Mouse (Mus musculus) gastrocnemius, adult 18-20 months (tissue): ENCODE data around the gene Zfp296. TPM values are rescaled to one million over a fixed set of nuclear protein-coding genes. Genes with fewer than 3 reads are reported as not detected.
A peak's percentile ranks its signal among the peaks of the same experiment; 100 is the strongest.
"Not testable (repeated sequence)": the region's sequence is repeated elsewhere in the genome, so short reads cannot be mapped to it uniquely, and the experiment has no call there.

ENCODE experiments used
- DNase-seq: peaks from one replicate; pipeline ENCODE4 v3.0.0; 2021; ENCODE audit warnings: low spot score
- total RNA-seq, 2 experiments: library from RNA; stranded (reverse); gene quantifications; 2 replicates each; pipeline ENCODE4 v1.2.3; 2021

The Zfp296 gene
- total RNA-seq, 2 experiments from 2014 or later: 0.43 to 0.71 TPM

- DNase-seq: peak; percentile 98
Measured at GRCm38 (mm10) chr7:19603849-19604605, 26.9 kb downstream of the Zfp296 start, which contains the start of gene Clasrp. Clasrp (minus strand) TSS chr7:19604486.

- DNase-seq: not testable (repeated sequence)
Measured at GRCm38 (mm10) chr7:19604606-19605214, 27.6 kb downstream of the Zfp296 start.

GRCm38 (mm10) chr7:19607291-19607690 lies 30.2 kb downstream of the Zfp296 start:
- no peak for DNase-seq

- DNase-seq: no peak
Measured at GRCm38 (mm10) chr7:19609641-19610332, 32.7 kb downstream of the Zfp296 start.

- DNase-seq: no peak
Measured at GRCm38 (mm10) chr7:19610969-19611368, 33.9 kb downstream of the Zfp296 start.

GRCm38 (mm10) chr7:19615036-19615577 lies 38.0 kb downstream of the Zfp296 start:
- no peak for DNase-seq

GRCm38 (mm10) chr7:19619004-19619801 lies 42.1 kb downstream of the Zfp296 start:
- DNase-seq: peak; percentile 77

GRCm38 (mm10) chr7:19620811-19621210 lies 43.7 kb downstream of the Zfp296 start:
- DNase-seq: no peak

- no peak for DNase-seq
Measured at GRCm38 (mm10) chr7:19622241-19622640, 45.2 kb downstream of the Zfp296 start.

GRCm38 (mm10) chr7:19623433-19623832 lies 46.3 kb downstream of the Zfp296 start:
- no peak for DNase-seq

GRCm38 (mm10) chr7:19627721-19628120 lies 50.6 kb downstream of the Zfp296 start:
- DNase-seq: no peak

GRCm38 (mm10) chr7:19628192-19628535 lies 51.1 kb downstream of the Zfp296 start:
- peak; percentile 97 for DNase-seq

- DNase-seq: peak; percentile 96
Measured at GRCm38 (mm10) chr7:19628536-19629360, 51.7 kb downstream of the Zfp296 start.

- peak; percentile 93 for DNase-seq
Measured at GRCm38 (mm10) chr7:19629361-19629734, 52.3 kb downstream of the Zfp296 start, which contains the start of gene Relb. Relb (minus strand) TSS chr7:19629438.

Other genes with a start within 250 kb of the Zfp296 start
- gene Ercc1, start 232.5 kb upstream of the Zfp296 start, total RNA-seq: 10 to 100 TPM; 30.0 to 30.8 TPM
- gene Cd3eap, start 217.8 kb upstream of the Zfp296 start, total RNA-seq: 10 to 100 TPM; 10.8 to 11.4 TPM
- 1 to 10 TPM; 3.6 to 5.3 TPM for gene Ppp1r13l, start 217.5 kb upstream of the Zfp296 start, total RNA-seq
- 10 to 100 TPM in 1 of 2 experiments, 1 to 10 TPM in 1; 9.0 to 10.6 TPM for gene Ercc2, start 195.3 kb upstream of the Zfp296 start, total RNA-seq
- under 1 TPM in 1 of 2 experiments, not detected in 1; 0.21 TPM for gene Klc3, start 173.2 kb upstream of the Zfp296 start, total RNA-seq
- over 10,000 TPM; 37,972 to 42,859 TPM for gene Ckm, start 172.5 kb upstream of the Zfp296 start, total RNA-seq
- gene Mark4, start 118.5 kb upstream of the Zfp296 start, total RNA-seq: 10 to 100 TPM; 18.5 to 20.8 TPM
- gene Exoc3l2, start 114.0 kb upstream of the Zfp296 start, total RNA-seq: 1 to 10 TPM in 1 of 2 experiments, under 1 TPM in 1; 0.57 to 1.5 TPM
- gene Bloc1s3, start 68.9 kb upstream of the Zfp296 start, total RNA-seq: 1 to 10 TPM; 1.9 to 2.2 TPM
- 1 to 10 TPM; 9.0 to 9.4 TPM for gene Trappc6a, start 68.9 kb upstream of the Zfp296 start, total RNA-seq
- gene Nkpd1, start 59.4 kb upstream of the Zfp296 start, total RNA-seq: not detected
- gene Ppp1r37, start 14.2 kb upstream of the Zfp296 start, total RNA-seq: 10 to 100 TPM; 43.4 to 47.5 TPM
- 10 to 100 TPM; 72.9 to 81.2 TPM for gene Gemin7, start 308 bp downstream of the Zfp296 start, total RNA-seq
- gene Clasrp, start 27.2 kb downstream of the Zfp296 start, total RNA-seq: 10 to 100 TPM in 1 of 2 experiments, 1 to 10 TPM in 1; 8.7 to 10.4 TPM
- 10 to 100 TPM in 1 of 2 experiments, 1 to 10 TPM in 1; 6.7 to 11.0 TPM for gene Relb, start 52.2 kb downstream of the Zfp296 start, total RNA-seq
- gene Clptm1, start 87.7 kb downstream of the Zfp296 start, total RNA-seq: 10 to 100 TPM; 46.8 to 47.3 TPM
- gene Apoc2, start 100.7 kb downstream of the Zfp296 start, total RNA-seq: under 1 TPM in 1 of 2 experiments, not detected in 1; 0.74 TPM
- gene Gm44805, start 104.1 kb downstream of the Zfp296 start, total RNA-seq: not detected
- under 1 TPM in 1 of 2 experiments, not detected in 1; 0.95 TPM for gene Apoc4, start 104.2 kb downstream of the Zfp296 start, total RNA-seq
- gene Apoc1, start 115.4 kb downstream of the Zfp296 start, total RNA-seq: 1 to 10 TPM in 1 of 2 experiments, under 1 TPM in 1; 0.84 to 4.3 TPM
- 10 to 100 TPM; 59.5 to 87.1 TPM for gene Apoe, start 121.9 kb downstream of the Zfp296 start, total RNA-seq
- 10 to 100 TPM; 40.8 to 44.0 TPM for gene Tomm40, start 138.2 kb downstream of the Zfp296 start, total RNA-seq
- 1 to 10 TPM in 1 of 2 experiments, under 1 TPM in 1; 0.64 to 2.0 TPM for gene Nectin2, start 173.2 kb downstream of the Zfp296 start, total RNA-seq
- 10 to 100 TPM; 17.4 to 28.5 TPM for gene Bcam, start 193.7 kb downstream of the Zfp296 start, total RNA-seq
- gene Cblc, start 219.5 kb downstream of the Zfp296 start, total RNA-seq: not detected
- 1 to 10 TPM; 1.0 to 2.0 TPM for gene Bcl3, start 245.5 kb downstream of the Zfp296 start, total RNA-seq